Mouse (Mus musculus) brain, embryonic 14.5 days (tissue): Measurements from ENCODE around the gene Gpn1. TPM values are rescaled to one million over a fixed set of nuclear protein-coding genes. Genes with fewer than 3 reads are reported as not detected.
"Not testable (repeated sequence)": the region's sequence is repeated elsewhere in the genome, so short reads cannot be mapped to it uniquely, and the experiment has no call there.

Source experiments
- DNase-seq: peaks from one replicate; pipeline ENCODE4 v3.0.0-alpha.2; 2011; ENCODE audit warnings: low read depth
- CTCF ChIP-seq: fragments of 200-500 bp; IDR thresholded peaks from 2 replicates; pipeline ENCODE4 v1.5.1; 2012; ENCODE audit warnings: inconsistent platforms, mild to moderate bottlenecking, moderate library complexity, borderline replicate concordance; ENCODE audit not compliant: insufficient read depth, insufficient read length; ENCODE audit errors: extremely low read depth
- POLR2A ChIP-seq: fragments of 200-500 bp; IDR thresholded peaks from 2 replicates; pipeline ENCODE4 v1.6.1; 2012; ENCODE audit warnings: mild to moderate bottlenecking, inconsistent platforms, borderline replicate concordance; ENCODE audit not compliant: poor library complexity, insufficient read depth, insufficient read length, severe bottlenecking; ENCODE audit errors: extremely low read depth
- polyA plus RNA-seq: library from polyadenylated mRNA; depleted of rRNA; stranded (reverse); fragments of >200 nt; gene quantifications from 2 replicates; pipeline ENCODE4 v1.2.3, GENCODE M21; 2012; rRNA removed

Gpn1 gene
- polyA plus RNA-seq, 1 experiment, result 40.6 TPM

GRCm38 (mm10) chr5:31504843-31505242, 10.3 kb downstream of the Gpn1 start:
- no peak for DNase-seq

GRCm38 (mm10) chr5:31512481-31512880, 17.9 kb downstream of the Gpn1 start:
- TF ChIP-seq POLR2A (no peak), CTCF (no peak)
- no peak for DNase-seq

More at GRCm38 (mm10) chr5:31504843-31505242, 10.3 kb downstream of the Gpn1 start:
- no peak for TF ChIP-seq CTCF
- no peak for TF ChIP-seq POLR2A

GRCm38 (mm10) chr5:31520556-31520955, 26.0 kb downstream of the Gpn1 start:
- TF ChIP-seq CTCF (no peak), POLR2A (no peak)
- no peak for DNase-seq

- TF ChIP-seq POLR2A (peak; percentile 10; the same call in 1 of the 2 replicates), CTCF (no peak)
- peak; percentile 94 for DNase-seq
These were observed 32.0 kb downstream of the Gpn1 start, which contains the start of gene Slc4a1ap for GRCm38 (mm10) chr5:31526354-31527116. TSS of gene Slc4a1ap (plus strand) at chr5:31526995.

GRCm38 (mm10) chr5:31527117-31527680, 32.7 kb downstream of the Gpn1 start:
- no peak for TF ChIP-seq CTCF
- no peak for TF ChIP-seq POLR2A
- no peak for DNase-seq

- DNase-seq, result not testable (repeated sequence)
These were observed 33.2 kb downstream of the Gpn1 start, which contains the start of gene Supt7l for GRCm38 (mm10) chr5:31527707-31528106. TSS of gene Supt7l (minus strand) at chr5:31527807.

GRCm38 (mm10) chr5:31528560-31528959, 34.0 kb downstream of the Gpn1 start:
- TF ChIP-seq POLR2A (no peak), CTCF (no peak)
- DNase-seq, result no peak

GRCm38 (mm10) chr5:31535228-31535627, 40.7 kb downstream of the Gpn1 start:
- peak; percentile 5 for DNase-seq
- TF ChIP-seq POLR2A (no peak), CTCF (no peak)

- DNase-seq, result no peak
- no peak for TF ChIP-seq CTCF
- no peak for TF ChIP-seq POLR2A
These were observed 64.9 kb downstream of the Gpn1 start for GRCm38 (mm10) chr5:31559401-31559800.

- TF ChIP-seq POLR2A (no peak), CTCF (no peak)
- no peak for DNase-seq
These were observed 65.8 kb downstream of the Gpn1 start for GRCm38 (mm10) chr5:31560352-31560751.

- peak; percentile 33 for DNase-seq
- TF ChIP-seq POLR2A (no peak), CTCF (no peak)
These were observed 67.6 kb downstream of the Gpn1 start for GRCm38 (mm10) chr5:31562036-31562666.

Other genes starting within 250 kb of the Gpn1 start
- gene Krtcap3, start 243.1 kb upstream of the Gpn1 start, polyA plus RNA-seq, result 3.4 and 6.4 TPM in 2 replicates
- gene Ift172, start 203.6 kb upstream of the Gpn1 start, polyA plus RNA-seq, result 48.2 and 51.9 TPM in 2 replicates
- gene Fndc4, start 198.7 kb upstream of the Gpn1 start, polyA plus RNA-seq, result 149 and 214 TPM in 2 replicates
- 0.77 and 0.86 TPM in 2 replicates for gene Gckr, start 197.3 kb upstream of the Gpn1 start, polyA plus RNA-seq
- gene Zfp512, start 42.3 kb upstream of the Gpn1 start, polyA plus RNA-seq, result 76.5 and 90.4 TPM in 2 replicates
- 0.03 and 0.10 TPM in 2 replicates for gene 4930548H24Rik, start 9.0 kb upstream of the Gpn1 start, polyA plus RNA-seq
- 19.4 and 22.6 TPM in 2 replicates for gene Slc4a1ap, start 32.3 kb downstream of the Gpn1 start, polyA plus RNA-seq
- gene Supt7l, start 33.1 kb downstream of the Gpn1 start, polyA plus RNA-seq, result 17.2 and 22.2 TPM in 2 replicates
- 71.0 and 82.5 TPM in 2 replicates for gene Mrpl33, start 102.2 kb downstream of the Gpn1 start, polyA plus RNA-seq
- 0.95 and 1.5 TPM in 2 replicates for gene Rbks, start 202.9 kb downstream of the Gpn1 start, polyA plus RNA-seq
- gene Babam2, start 202.9 kb downstream of the Gpn1 start, polyA plus RNA-seq, result 31.5 and 33.3 TPM in 2 replicates